Mouse (Mus musculus) bone marrow, adult 2 months (tissue): ENCODE measurements around the gene Ugt1a8.

ENCODE experiments used
- CTCF ChIP-seq: fragments of 200-500 bp; IDR thresholded peaks from 2 replicates; pipeline ENCODE4 v1.5.1; 2011; ENCODE audit warnings: low read length, control low read depth; ENCODE audit not compliant: control insufficient read depth, insufficient read depth
- POLR2A ChIP-seq: fragments of 200-500 bp; IDR thresholded peaks from 2 replicates; pipeline ENCODE4 v1.6.1; 2011; ENCODE audit warnings: low read depth, mild to moderate bottlenecking, control low read depth, low read length, borderline replicate concordance; ENCODE audit not compliant: control insufficient read depth

- TF ChIP-seq POLR2A (no peak), CTCF (no peak)
Observed at GRCm38 (mm10) chr1:88055088-88055487, 32.5 kb upstream of the Ugt1a8 start, which contains the start of gene Ugt1a10.
